Mouse (Mus musculus) kidney, adult 2 months (tissue): ENCODE measurements around the gene Plin5. TPM values are rescaled to one million over a fixed set of nuclear protein-coding genes. Genes with fewer than 3 reads are reported as not detected.

Experiments used
- DNase-seq: peaks from one replicate; pipeline ENCODE4 v3.0.0; 2021
- H3K27ac ChIP-seq: fragments of 200-500 bp; 2 replicates; pipeline ENCODE4 v1.5.1; 2012; ENCODE audit warnings: low read depth, low read length, control low read depth, inconsistent platforms; ENCODE audit not compliant: insufficient read depth
- H3K27me3 ChIP-seq: fragments of 200-500 bp; replicated peaks from 2 replicates; pipeline ENCODE4 v1.6.1; 2012; ENCODE audit warnings: mild to moderate bottlenecking, moderate library complexity, low read length, inconsistent platforms; ENCODE audit not compliant: control insufficient read depth, insufficient read depth
- H3K36me3 ChIP-seq: fragments of 200-500 bp; 2 replicates; pipeline ENCODE4 v1.6.1; 2012; ENCODE audit warnings: mild to moderate bottlenecking, moderate library complexity, low read length, inconsistent platforms; ENCODE audit not compliant: control insufficient read depth, insufficient read depth
- H3K4me1 ChIP-seq: fragments of 200-500 bp; 2 replicates; pipeline ENCODE4 v1.6.1; 2011; ENCODE audit warnings: low read length; ENCODE audit not compliant: control insufficient read depth, insufficient read depth
- H3K4me3 ChIP-seq: fragments of 200-500 bp; 2 replicates; pipeline ENCODE4 v1.5.1; 2011; ENCODE audit warnings: mild to moderate bottlenecking, low read depth, low read length, control low read depth; ENCODE audit not compliant: insufficient read depth
- CTCF ChIP-seq: fragments of 200-500 bp; conservative IDR thresholded peaks from 2 replicates; pipeline ENCODE4 v1.5.1; 2011; ENCODE audit warnings: low read depth, mild to moderate bottlenecking, control low read depth, low read length, moderate library complexity, mixed read lengths; ENCODE audit not compliant: insufficient read depth, insufficient read length
- POLR2A ChIP-seq: fragments of 200-500 bp; IDR thresholded peaks from one replicate; pipeline ENCODE4 v1.6.1; 2011; ENCODE audit warnings: low read depth, low read length, control low read depth
- WGBS: fragments of 180-500 bp; shearing (Covaris S2); methylation state at CpG from one replicate; pipeline ENCODE4 v1.1.7; 2018; 5-methylcytosine and 5-hydroxymethylcytosine counted together
- polyA plus RNA-seq: library from polyadenylated mRNA; depleted of rRNA; stranded (reverse); fragments of >200 nt; gene quantifications from 2 replicates; pipeline ENCODE4 v1.2.3, GENCODE M21; 2012

The Plin5 gene
- polyA plus RNA-seq, 1 experiment: 10.1 TPM

DNA sequence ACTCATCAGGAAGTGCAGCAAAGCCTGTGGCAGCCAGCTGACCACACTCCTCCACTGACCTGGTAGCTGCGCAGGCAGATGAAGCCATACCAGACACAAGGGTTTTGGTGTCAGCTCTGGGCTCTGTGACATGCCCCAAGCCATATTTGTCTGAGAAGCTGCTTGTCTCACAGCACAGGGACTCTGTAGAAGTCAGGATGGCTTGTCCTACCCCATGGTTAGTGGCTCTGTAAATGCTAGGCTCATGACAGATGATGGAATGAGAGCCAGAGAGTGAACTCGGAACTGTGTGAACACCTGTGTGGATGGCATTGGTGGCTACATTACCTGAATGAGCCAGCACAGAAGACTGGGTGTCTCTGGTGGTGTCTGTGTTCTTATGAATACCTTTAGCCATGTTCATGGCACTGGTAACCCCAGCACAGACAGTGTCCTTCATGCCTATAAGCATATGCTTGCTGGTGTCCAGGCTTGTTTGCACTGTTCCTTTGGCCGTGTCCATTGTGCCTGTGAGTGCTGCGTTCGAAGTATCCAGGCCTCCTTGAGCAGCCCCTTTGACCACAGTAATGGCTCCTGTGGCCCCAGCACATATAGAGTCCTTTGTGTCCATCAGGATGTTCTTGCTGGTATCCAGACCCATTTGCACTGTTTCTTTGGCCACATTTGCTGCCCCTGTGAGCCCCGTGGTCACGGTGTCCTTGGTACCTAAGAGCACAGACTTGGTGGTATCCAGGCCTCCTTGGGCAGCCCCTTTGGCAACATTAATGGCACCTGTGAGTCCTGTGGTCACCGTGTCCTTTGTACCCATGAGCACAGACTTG, 13.7 kb downstream of the Plin5 start:
- TF ChIP-seq POLR2A: no peak
- no peak for TF ChIP-seq CTCF
- H3K4me1 ChIP-seq: no peaks in the 10 kb centered on the region
- H3K27ac ChIP-seq: no peak overlapping the region
- H3K4me3 ChIP-seq: no peak overlapping the region
- WGBS: 96% methylated on average over 8 of the region's 8 CpGs
- no peaks in the 10 kb centered on the region for H3K36me3 ChIP-seq
- no peak for DNase-seq
- H3K27me3 ChIP-seq: no peaks in the 10 kb centered on the region

DNA sequence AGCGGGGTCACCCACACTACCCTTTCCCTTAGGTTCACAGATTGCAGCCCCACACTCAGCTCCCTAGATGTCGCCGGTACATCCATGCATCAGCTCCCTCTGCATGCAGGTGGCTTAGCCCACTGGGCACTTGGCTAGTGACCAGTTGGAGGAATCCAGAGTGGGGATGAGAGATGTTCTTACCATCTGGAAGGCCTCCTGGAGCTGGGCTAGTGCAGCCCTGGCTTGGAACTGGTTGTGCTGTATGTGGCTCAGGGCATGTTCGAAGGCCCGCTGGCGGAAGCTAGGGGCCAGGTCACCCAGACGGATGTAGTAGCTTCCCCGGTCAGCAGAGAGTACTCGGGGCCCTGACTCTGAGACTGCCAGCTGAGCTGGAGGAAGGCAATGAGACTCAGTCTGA, 14.5 kb downstream of the Plin5 start:
- Histone ChIP-seq H3K27ac (no peak overlapping the region), H3K36me3 (no peaks in the 10 kb centered on the region), H3K4me1 (no peaks in the 10 kb centered on the region), H3K27me3 (no peaks in the 10 kb centered on the region), H3K4me3 (no peak overlapping the region)
- no peak for TF ChIP-seq POLR2A
- no peak for TF ChIP-seq CTCF
- WGBS: 93% methylated on average over 9 of the region's 9 CpGs
- DNase-seq: no peak

DNA sequence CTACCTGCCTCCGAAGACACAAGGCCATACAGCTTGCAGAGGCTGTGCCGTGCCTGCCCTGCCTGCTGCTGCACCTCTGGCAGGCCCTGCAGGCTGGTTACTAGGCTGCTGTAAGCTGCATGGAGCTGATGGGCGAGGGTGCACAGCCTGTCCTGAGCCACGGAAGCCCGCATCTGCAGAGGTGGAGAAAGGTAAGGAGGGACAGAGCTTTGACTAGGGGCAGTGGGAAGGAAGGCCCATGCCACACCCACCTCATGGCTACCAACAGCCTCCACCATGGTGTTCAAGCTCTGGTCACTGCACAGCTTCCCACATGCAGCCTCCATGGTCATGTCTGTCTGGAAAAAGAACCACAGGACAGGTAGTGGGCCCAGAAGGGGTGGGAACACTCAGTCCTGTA, 15.2 kb downstream of the Plin5 start:
- Histone ChIP-seq H3K4me3 (no peak overlapping the region), H3K4me1 (no peaks in the 10 kb centered on the region), H3K27me3 (no peaks in the 10 kb centered on the region), H3K36me3 (peaks cover 1% of the 10 kb centered on the region), H3K27ac (no peak overlapping the region)
- no peak for DNase-seq
- 89% methylated on average over 5 of the region's 5 CpGs for WGBS
- no peak for TF ChIP-seq CTCF
- TF ChIP-seq POLR2A: no peak

DNA sequence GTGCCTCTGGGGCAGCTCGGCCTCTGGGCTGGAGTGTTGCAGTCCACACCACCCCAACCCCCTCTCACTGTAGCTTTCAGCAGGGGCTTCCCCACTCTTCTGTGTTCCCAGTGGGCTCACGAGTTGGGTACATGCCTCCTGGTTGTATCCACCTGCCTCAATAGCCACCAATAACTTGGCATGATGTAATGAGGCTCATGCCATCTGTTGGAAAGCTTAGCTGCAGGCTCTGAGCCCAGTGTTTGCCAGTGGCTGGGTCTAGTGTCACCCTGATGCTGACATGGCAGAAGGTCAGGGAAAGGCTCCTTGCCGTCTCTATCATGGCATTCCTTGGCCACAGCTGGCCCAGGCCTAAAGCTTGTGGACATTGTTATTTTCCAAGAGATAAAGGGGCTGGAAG, 16.6 kb downstream of the Plin5 start:
- H3K36me3 ChIP-seq: peaks cover 3% of the 10 kb centered on the region
- no peak for DNase-seq
- TF ChIP-seq POLR2A (no peak), CTCF (no peak)

DNA sequence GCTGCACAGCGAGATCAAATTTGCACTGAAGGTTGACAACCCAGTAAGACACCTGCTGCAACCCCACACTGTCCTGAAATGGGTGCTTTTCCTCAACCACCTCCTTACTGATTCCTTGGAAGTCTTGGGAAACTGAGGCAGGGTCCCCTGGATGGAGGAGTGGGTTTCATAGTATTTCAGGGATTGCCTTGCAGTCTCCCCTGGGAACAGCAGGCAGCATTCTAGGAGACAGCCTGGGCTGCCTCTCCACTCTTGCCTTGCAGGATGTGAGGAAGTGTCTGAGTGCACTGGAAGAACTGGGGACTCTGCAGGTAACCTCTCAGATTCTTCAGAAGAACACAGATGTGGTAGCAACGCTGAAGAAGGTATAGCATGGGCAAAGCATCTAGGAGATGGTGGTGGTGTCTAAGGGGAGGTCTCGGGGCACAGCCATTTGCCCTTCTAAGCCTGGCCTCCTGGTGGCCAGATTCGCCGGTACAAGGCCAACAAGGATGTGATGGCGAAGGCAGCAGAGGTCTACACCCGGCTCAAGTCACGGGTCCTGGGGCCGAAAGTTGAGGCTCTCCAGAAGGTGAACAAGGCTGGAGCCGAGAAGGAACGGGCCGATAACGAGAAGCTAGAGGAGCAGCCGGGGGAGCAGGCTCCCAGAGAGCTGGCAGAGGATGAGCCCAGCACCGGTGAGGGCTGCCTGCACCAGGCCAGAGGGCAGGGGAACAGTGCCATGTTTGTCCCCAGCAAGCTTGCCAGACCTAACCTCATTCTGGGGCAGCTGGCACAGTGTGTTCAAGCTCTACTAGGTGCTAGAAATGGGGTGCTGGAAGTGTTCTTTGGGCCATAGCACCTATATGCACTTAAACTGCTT, 18.5 kb downstream of the Plin5 start:
- Histone ChIP-seq H3K27me3 (no peaks in the 10 kb centered on the region), H3K36me3 (peaks cover 3% of the 10 kb centered on the region), H3K27ac (no peak overlapping the region), H3K4me3 (no peak overlapping the region), H3K4me1 (no peaks in the 10 kb centered on the region)
- 89% methylated on average over 15 of the region's 15 CpGs for WGBS
- TF ChIP-seq CTCF (no peak; the same call in 1 of the 2 replicates), POLR2A (no peak)
- no peak for DNase-seq

More for the DNA sequence above, 16.6 kb downstream of the Plin5 start:
- 84% methylated on average over 3 of the region's 3 CpGs for WGBS
- Histone ChIP-seq H3K4me1 (no peaks in the 10 kb centered on the region), H3K4me3 (no peak overlapping the region), H3K27me3 (no peaks in the 10 kb centered on the region), H3K27ac (no peak overlapping the region)

DNA sequence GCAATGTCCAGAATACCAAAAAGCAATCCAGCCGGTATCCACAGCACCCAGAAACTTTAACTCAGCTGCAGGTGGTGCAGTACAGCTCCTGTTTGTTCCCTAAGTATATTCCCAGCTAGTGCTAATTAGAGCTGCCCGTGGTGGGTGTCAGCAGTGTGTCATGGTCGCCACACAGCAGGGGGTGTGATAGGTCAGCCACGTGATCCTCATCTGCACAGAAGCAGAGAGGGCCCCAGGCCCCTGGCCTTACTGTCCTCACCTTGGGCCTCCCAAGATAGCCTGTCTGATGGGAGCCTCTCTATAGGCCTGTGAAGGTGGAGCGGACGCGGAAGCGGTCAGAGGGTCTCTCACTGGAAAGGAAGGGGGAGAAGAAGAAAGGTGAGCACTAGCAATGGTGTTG, 19.2 kb downstream of the Plin5 start:
- H3K4me3 ChIP-seq: no peak overlapping the region
- no peaks in the 10 kb centered on the region for H3K4me1 ChIP-seq
- H3K27me3 ChIP-seq: no peaks in the 10 kb centered on the region
- 91% methylated on average over 8 of the region's 8 CpGs for WGBS
- TF ChIP-seq POLR2A (no peak), CTCF (no peak)
- no peak for DNase-seq
- H3K27ac ChIP-seq: no peak overlapping the region
- peaks cover 3% of the 10 kb centered on the region for H3K36me3 ChIP-seq

DNA sequence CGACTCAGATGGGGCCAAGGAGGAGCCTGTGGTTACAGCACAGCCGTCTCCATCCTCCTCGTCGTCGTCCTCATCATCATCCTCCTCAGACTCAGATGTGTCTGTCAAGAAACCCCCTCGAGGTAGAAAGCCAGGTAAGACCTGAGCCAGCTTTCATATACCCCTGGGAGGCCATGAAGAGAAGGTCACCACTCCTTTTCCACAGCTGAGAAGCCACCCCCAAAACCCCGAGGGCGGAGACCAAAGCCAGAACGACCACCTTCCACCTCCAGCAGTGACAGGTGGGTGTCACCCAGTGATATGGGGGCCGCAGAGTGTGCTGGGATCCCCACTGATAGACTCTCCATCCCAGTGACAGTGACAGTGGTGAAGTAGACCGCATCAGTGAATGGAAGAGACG, 20.5 kb downstream of the Plin5 start:
- H3K4me3 ChIP-seq: no peak overlapping the region
- no peak for TF ChIP-seq CTCF
- no peak for TF ChIP-seq POLR2A
- no peak for DNase-seq
- H3K36me3 ChIP-seq: peaks cover 3% of the 10 kb centered on the region
- no peaks in the 10 kb centered on the region for H3K27me3 ChIP-seq
- H3K27ac ChIP-seq: no peak overlapping the region
- H3K4me1 ChIP-seq: no peaks in the 10 kb centered on the region
- WGBS: 92% methylated on average over 12 of the region's 12 CpGs
